Comparison of ENCODE assay signal across 13 mouse cellular contexts in the genomic region with DNA sequence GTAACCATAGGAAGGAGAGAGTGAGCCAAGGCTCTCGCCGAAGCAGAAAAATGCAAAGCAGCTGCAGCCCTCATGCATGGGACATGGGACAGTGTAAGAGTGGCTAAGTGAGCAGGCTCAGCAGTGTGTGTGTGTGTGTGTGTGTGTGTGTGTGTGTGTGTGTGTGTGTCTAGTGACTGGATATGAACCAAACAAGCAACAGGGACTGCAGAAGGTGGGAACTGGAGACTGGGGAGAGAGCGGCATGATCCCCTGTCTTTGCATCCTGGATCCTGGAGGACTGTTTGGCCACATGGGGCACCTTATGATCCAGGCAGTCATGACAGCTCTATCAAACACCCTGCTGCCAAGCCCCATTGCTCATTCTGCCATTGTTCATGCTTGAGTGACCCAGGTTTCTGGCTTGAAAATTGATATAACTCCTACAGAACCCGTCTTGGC. TPM values are rescaled to one million over a fixed set of nuclear protein-coding genes. Genes with fewer than 3 reads are reported as not detected.
DNase-seq lines count a peak whose midpoint lies in the region; ATAC-seq and TF ChIP-seq lines count a peak whose summit lies in the region.
"Had no signal": no experiment of that assay in that cellular context is flagged by ENCODE, and none has a peak within 500 bp of the region (broad histone marks: within the 10 kb centered on the region; RNA-seq: fewer than 3 reads in every experiment).

No protein-coding gene starts in this region.

- no peak overlapping the region for H3K9ac ChIP-seq in intestine, embryonic 14.5 days (ENCODE audit: low read length)
- no peak overlapping the region for H3K9ac ChIP-seq in intestine, postnatal 0 days (ENCODE audit: low read depth, low read length)
- H3K9ac ChIP-seq: liver, embryonic 14.5 days; midbrain, embryonic 13.5 days had no signal

- H3K4me3 ChIP-seq in intestine, embryonic 14.5 days (ENCODE audit: low read depth, low read length), result no peak overlapping the region
- no peak overlapping the region for H3K4me3 ChIP-seq in intestine, postnatal 0 days (ENCODE audit: low read depth, low read length)
- H3K4me3 ChIP-seq: midbrain, embryonic 13.5 days had no signal

- no peaks in the 10 kb centered on the region for H3K27me3 ChIP-seq in intestine, embryonic 14.5 days (replicated peaks; ENCODE audit: control insufficient read depth, insufficient read depth, low read length)
- H3K27me3 ChIP-seq in intestine, postnatal 0 days (replicated peaks; ENCODE audit: control insufficient read depth, insufficient read depth, low read length), result no peaks in the 10 kb centered on the region
- H3K27me3 ChIP-seq: midbrain, embryonic 13.5 days had no signal

- no peaks in the 10 kb centered on the region for H3K9me3 ChIP-seq in intestine, embryonic 14.5 days (ENCODE audit: control insufficient read depth, low read length)
- no peaks in the 10 kb centered on the region for H3K9me3 ChIP-seq in intestine, postnatal 0 days (ENCODE audit: control insufficient read depth)
- H3K9me3 ChIP-seq: midbrain, embryonic 13.5 days had no signal

- no peak for ATAC-seq in intestine, embryonic 14.5 days (replicated peaks; ENCODE audit: low FRiP score, low TSS enrichment, low read depth)
- no peak for ATAC-seq in intestine, postnatal 0 days
- ATAC-seq in cerebellum, adult (ENCODE audit: insufficient number of reproducible peaks, low FRiP score, low TSS enrichment), result peak; percentile 64; the same call in 1 of the 2 replicates
- ATAC-seq: CD4-positive, CD25-positive, alpha-beta regulatory T cell, adult 4 months; midbrain, embryonic 13.5 days had no signal

- peaks cover 16% of the 10 kb centered on the region; the same call in 1 of the 2 replicates for H3K36me3 ChIP-seq in intestine, embryonic 14.5 days (ENCODE audit: control insufficient read depth, insufficient read depth, low read length)
- peaks cover 11% of the 10 kb centered on the region; the same call in 1 of the 2 replicates for H3K36me3 ChIP-seq in intestine, postnatal 0 days (ENCODE audit: control insufficient read depth, insufficient read depth)

- peak; percentile 31 for DNase-seq in intestine, embryonic 14.5 days (ENCODE audit: low spot score)
- peak; percentile 37 to 47 for DNase-seq in B cell, adult 2 months
- peak; percentile 72 to 75 for DNase-seq in cerebellum, postnatal 25 days
- no peak for DNase-seq in frontal cortex, postnatal 36 days (ENCODE audit: low spot score in 2 of 2)
- DNase-seq in right cerebral cortex, postnatal 4 days, result no peak
- DNase-seq: adrenal gland, postnatal 25 days; kidney, adult 9 months; lung, postnatal 14 days had no signal

- no peak overlapping the region for H3K4me2 ChIP-seq in intestine, embryonic 14.5 days (ENCODE audit: low read length)
- no peak overlapping the region for H3K4me2 ChIP-seq in intestine, postnatal 0 days (replicated peaks; ENCODE audit: low read depth)
- H3K4me2 ChIP-seq: midbrain, embryonic 13.5 days had no signal

- WGBS in intestine, embryonic 14.5 days, result 89% methylated on average over 4 of the region's 4 CpGs
- 91% methylated on average over 4 of the region's 4 CpGs for WGBS in intestine, postnatal 0 days

- no peak overlapping the region for H3K27ac ChIP-seq in intestine, embryonic 14.5 days (ENCODE audit: low read depth)
- no peak overlapping the region for H3K27ac ChIP-seq in intestine, postnatal 0 days (ENCODE audit: low read depth, low read length)
- H3K27ac ChIP-seq: liver, embryonic 14.5 days; midbrain, embryonic 13.5 days had no signal

- TF ChIP-seq CTCF in intestine, postnatal 0 days (IDR thresholded peaks at IDR 0.05; ENCODE audit: low read depth), result no peak

- H3K4me1 ChIP-seq in intestine, embryonic 14.5 days (replicated peaks; ENCODE audit: control insufficient read depth, insufficient read depth, low read length), result no peaks in the 10 kb centered on the region
- H3K4me1 ChIP-seq in intestine, postnatal 0 days (replicated peaks; ENCODE audit: control insufficient read depth, insufficient read depth, low read length), result no peaks in the 10 kb centered on the region

RNA-seq across cellular contexts. Expression of gene Sirpa, which starts 34.0 kb away (rescaled TPM):
- polyA plus RNA-seq in intestine, embryonic 14.5 days (2014; fragmentation: Nextera tagmentation; extraction: Ambion mirVana), result 28.0 and 29.9 TPM in 2 replicates
- 9.5 and 9.7 TPM in 2 replicates for polyA plus RNA-seq in intestine, postnatal 0 days (2015; fragmentation: Nextera tagmentation; extraction: Ambion mirVana)

Comparison
In these comparisons a context has a peak if more than half of its experiments do, and no peak if none do; other contexts are left out.
1. DNase-seq: peak in intestine, embryonic 14.5 days (single experiment), B cell, adult 2 months (2 of 2) and cerebellum, postnatal 25 days (2 of 2); none in frontal cortex, postnatal 36 days (0 of 2) and right cerebral cortex, postnatal 4 days (single experiment).